Mouse (Mus musculus) olfactory bulb, adult 2 months (tissue): ENCODE results near the gene Zfp956. TPM values are rescaled to one million over a fixed set of nuclear protein-coding genes. Genes with fewer than 3 reads are reported as not detected.

Source experiments
- H3K27ac ChIP-seq: fragments of 200-500 bp; 2 replicates; pipeline ENCODE4 v1.5.1; 2012; ENCODE audit warnings: low read depth, low read length; ENCODE audit not compliant: insufficient read depth
- H3K4me1 ChIP-seq: fragments of 200-500 bp; 2 replicates; pipeline ENCODE4 v1.6.1; 2012; ENCODE audit warnings: low read length; ENCODE audit not compliant: control insufficient read depth, insufficient read depth
- H3K4me3 ChIP-seq: fragments of 200-500 bp; 2 replicates; pipeline ENCODE4 v1.5.1; 2012; ENCODE audit warnings: mild to moderate bottlenecking, low read depth, low read length, moderate library complexity; ENCODE audit not compliant: insufficient read depth
- CTCF ChIP-seq: fragments of 200-500 bp; IDR thresholded peaks from 2 replicates; pipeline ENCODE4 v1.5.1; 2012; ENCODE audit warnings: low read depth, mild to moderate bottlenecking, low read length, moderate library complexity; ENCODE audit not compliant: insufficient read depth
- POLR2A ChIP-seq: fragments of 200-500 bp; IDR thresholded peaks from 2 replicates; pipeline ENCODE4 v1.6.1; 2012; ENCODE audit warnings: mild to moderate bottlenecking, low read depth, low read length, moderate library complexity; ENCODE audit not compliant: insufficient read depth
- WGBS: fragments of 180-500 bp; shearing (Covaris S2); methylation state at CpG from one replicate; pipeline ENCODE4 v1.1.7; 2018; 5-methylcytosine and 5-hydroxymethylcytosine counted together
- polyA plus RNA-seq: library from polyadenylated mRNA; stranded (reverse); fragments of >200 nt; gene quantifications from 2 replicates; pipeline ENCODE4 v1.2.4, GENCODE M21; 2012; ENCODE audit warnings: low replicate concordance; ENCODE audit not compliant: missing spikeins, insufficient read depth, insufficient read length

Zfp956 gene
- polyA plus RNA-seq, 1 experiment: not detected

DNA sequence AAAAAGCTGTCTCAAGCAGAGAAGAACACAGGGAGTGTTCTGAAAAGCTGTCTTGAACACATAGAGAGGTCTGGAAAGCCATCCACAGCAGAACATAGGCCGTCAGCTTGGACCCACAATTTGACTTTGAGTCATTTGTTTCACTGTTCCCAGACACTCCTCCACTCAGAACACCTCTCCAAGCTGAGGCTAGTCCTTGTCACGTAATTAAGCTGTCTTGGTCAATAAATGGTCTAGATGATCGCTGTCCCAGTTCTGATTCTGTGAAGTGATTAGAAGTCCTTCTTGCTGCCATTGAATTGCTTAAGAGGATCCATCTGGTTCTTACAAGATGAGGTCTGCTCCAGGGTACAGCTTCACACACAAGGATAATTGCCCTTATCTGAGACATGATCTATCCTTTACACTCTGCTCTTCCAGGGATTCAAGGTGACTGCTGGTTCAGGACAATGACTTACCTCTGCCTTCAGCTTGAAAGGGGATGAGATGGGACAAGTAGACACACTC, 34.4 kb upstream of the Zfp956 start:
- TF ChIP-seq CTCF (no peak), POLR2A (no peak)
- Histone ChIP-seq H3K4me3 (no peak overlapping the region), H3K27ac (no peak overlapping the region), H3K4me1 (no peaks in the 10 kb centered on the region)
- 88% methylated on average over 3 of the region's 3 CpGs for WGBS

DNA sequence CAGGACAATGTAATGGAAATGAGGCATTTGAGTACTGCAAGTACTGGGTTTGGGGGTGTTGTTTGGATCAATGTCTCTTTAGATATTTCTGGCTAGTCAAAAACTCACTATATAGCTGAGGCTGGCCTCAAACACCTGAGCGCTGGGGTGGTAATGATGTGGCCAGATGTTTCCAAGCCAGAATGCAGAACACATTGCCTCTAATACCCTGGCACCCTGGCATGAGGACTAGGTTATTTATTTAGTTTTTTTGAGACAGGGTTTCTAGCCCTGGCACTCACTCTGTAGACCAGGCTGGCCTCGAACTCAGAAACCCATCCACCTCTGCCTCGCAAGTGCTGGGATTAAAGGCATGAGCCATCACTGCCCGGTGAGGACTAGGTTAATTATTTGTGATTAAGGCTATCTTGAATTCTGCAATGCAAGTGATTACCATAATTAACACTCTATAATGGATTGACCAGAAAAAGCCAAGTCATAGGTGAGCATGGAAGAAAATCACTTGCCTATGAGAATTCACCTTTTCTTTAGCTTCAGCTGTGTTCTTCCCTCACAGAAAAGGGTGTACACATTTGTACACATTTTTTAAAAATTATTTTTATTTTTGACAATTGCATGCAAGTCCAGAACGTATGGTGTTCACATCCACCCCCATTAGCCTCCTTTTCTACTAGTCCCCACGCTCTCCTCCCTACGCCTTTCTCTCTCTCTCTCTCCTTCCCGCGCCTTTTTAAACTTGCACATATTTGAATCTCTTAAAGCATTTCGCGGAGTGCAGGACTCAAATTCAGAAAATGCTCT, 33.3 kb upstream of the Zfp956 start:
- 25% methylated on average over 11 of the region's 11 CpGs for WGBS
- TF ChIP-seq CTCF: no peak
- no peak for TF ChIP-seq POLR2A
- 0 out of 2 replicates have a peak overlapping the region, but pooled peaks have one; percentile 38 for H3K27ac ChIP-seq
- H3K4me1 ChIP-seq: no peaks in the 10 kb centered on the region
- H3K4me3 ChIP-seq: peak overlapping the region; percentile 79

- Histone ChIP-seq H3K27ac (peak within 1 kb of the TSS; percentile 89), H3K4me3 (peak within 1 kb of the TSS; percentile 79), H3K4me1 (no peaks in the 10 kb centered on the region)
- peak; percentile 32; the same call in 1 of the 2 replicates for TF ChIP-seq CTCF
- TF ChIP-seq POLR2A: peak; percentile 36; the same call in 1 of the 2 replicates
- under 1% methylated on average over 67 of the region's 67 CpGs for WGBS
Measured at GRCm38 (mm10) chr6:47920447-47921340, 32.5 kb upstream of the Zfp956 start, which contains the start of gene Zfp212. TSS of gene Zfp212 (plus strand) at chr6:47920476.

DNA sequence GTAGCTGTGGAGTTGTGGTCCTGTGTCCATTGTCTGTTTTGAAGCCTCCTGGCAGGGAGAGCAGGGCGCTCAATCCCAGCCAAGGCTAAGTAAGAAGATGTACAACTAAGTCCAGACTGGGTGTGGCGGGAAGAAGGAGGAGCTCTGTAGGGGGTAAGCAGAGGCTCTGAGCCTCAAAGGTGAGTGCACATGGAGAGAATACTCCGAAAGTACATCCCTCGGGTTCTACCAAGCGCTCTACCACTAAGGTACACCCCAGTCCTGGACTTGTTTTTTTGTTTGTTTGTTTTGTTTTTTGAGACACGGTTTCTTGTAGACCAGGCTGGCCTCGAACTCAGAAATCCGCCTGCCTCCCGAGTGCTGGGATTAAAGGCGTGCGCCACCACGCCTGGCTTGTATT, 10.7 kb upstream of the Zfp956 start:
- H3K4me3 ChIP-seq: peak overlapping the region; percentile 47; the same call in 1 of the 2 replicates
- H3K27ac ChIP-seq: no peak overlapping the region
- peaks cover 11% of the 10 kb centered on the region for H3K4me1 ChIP-seq
- 49% methylated on average over 12 of the region's 12 CpGs for WGBS
- no peak for TF ChIP-seq POLR2A
- TF ChIP-seq CTCF: no peak

- TF ChIP-seq POLR2A (no peak), CTCF (peak; percentile 28; the same call in 1 of the 2 replicates)
- peaks cover 11% of the 10 kb centered on the region for H3K4me1 ChIP-seq
- 11% methylated on average over 64 of the region's 64 CpGs for WGBS
- peak overlapping the region; percentile 47 for H3K4me3 ChIP-seq
- H3K27ac ChIP-seq: no peak overlapping the region
Measured at GRCm38 (mm10) chr6:47943021-47943691, 10.0 kb upstream of the Zfp956 start.

DNA sequence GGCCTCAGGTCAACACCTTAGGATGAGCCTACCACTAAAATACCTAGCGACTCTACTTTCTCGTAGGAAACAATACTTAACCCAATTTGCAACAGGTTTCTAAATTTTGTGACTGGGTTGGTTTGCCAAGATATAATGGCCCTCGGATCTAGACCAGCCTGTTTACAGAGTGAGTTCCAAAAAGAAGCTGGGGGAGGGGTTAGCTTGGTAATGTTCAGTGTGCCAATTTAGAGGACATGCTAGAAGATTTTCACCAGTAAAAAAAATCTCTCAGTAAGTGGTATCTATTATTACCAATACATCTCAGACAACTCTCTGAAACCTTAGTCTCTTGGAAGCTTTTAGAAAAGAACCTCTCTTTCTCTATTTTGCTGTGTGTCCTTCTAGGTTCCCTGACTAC, 9.5 kb upstream of the Zfp956 start:
- H3K4me1 ChIP-seq: peaks cover 11% of the 10 kb centered on the region
- TF ChIP-seq POLR2A (no peak), CTCF (no peak)
- H3K4me3 ChIP-seq: peak overlapping the region; percentile 47; the same call in 1 of the 2 replicates
- H3K27ac ChIP-seq: no peak overlapping the region
- 81% methylated on average over 3 of the region's 3 CpGs for WGBS

- peaks cover 10% of the 10 kb centered on the region for H3K4me1 ChIP-seq
- H3K4me3 ChIP-seq: no peak overlapping the region
- 97% methylated on average over 4 of the region's 4 CpGs for whole genome bisulfite sequencing
- no peak overlapping the region for H3K27ac ChIP-seq
- TF ChIP-seq CTCF (no peak), POLR2A (no peak)
Measured at GRCm38 (mm10) chr6:47947388-47947787, 5.8 kb upstream of the Zfp956 start.

DNA sequence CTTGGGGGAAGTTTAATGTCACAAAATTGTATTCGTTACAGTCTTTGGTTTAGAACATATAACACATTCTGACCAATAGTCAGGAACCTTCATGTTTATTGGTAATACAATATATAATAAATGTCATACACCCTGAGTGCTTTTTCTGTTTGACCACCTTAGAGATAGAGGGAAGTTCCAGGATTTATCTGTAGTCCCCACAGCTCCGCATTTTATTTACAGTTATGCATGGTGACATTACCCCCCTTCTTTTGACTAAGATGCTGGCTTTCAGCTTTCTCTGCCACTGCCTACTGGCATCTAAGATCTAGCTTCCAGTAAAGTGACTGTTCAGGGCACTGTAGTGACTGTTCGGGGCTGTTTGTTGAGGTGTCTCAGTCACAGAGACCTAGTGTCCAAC, 1.2 kb downstream of the Zfp956 start:
- Histone ChIP-seq H3K4me1 (peaks cover 3% of the 10 kb centered on the region; the same call in 1 of the 2 replicates), H3K27ac (no peak overlapping the region), H3K4me3 (no peak overlapping the region)
- 88% methylated on average over 3 of the region's 3 CpGs for WGBS
- no peak for TF ChIP-seq POLR2A
